Mouse (Mus musculus): ENCODE measurements around the gene Nfam1.
"Not testable (repeated sequence)": the region's sequence is repeated elsewhere in the genome, so short reads cannot be mapped to it uniquely, and the experiment has no call there.

Nfam1 gene

GRCm38 (mm10) chr15:83032981-83033541, at the start of gene Nfam1:
TSS of gene Nfam1 (minus strand) at chr15:83033306.
- peak; percentile 48 for DNase-seq

- no peak for DNase-seq
These were observed 42.8 kb upstream of the Nfam1 start for GRCm38 (mm10) chr15:83075607-83076525.

GRCm38 (mm10) chr15:83074179-83074578, 41.1 kb upstream of the Nfam1 start:
- DNase-seq = no peak

DNA sequence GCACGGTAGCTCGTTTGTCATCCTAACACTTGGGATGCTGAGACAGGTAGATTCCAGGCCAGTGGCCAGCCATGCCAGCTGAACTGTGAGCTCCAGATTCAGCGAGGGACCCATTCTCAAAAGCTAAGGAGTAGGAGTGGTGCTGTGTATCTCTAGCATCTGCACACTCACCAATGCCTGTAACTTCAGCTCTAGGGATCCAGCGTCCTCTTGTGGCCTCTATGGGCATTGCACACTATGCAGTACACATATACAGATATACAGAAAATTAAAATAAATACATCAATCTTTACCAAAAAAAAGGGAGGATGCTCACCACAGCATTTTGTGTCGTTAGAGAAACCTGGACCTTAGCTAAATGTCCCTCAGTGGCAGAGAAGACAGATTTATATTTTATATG, 38.6 kb upstream of the Nfam1 start:
- no peak for DNase-seq

DNA sequence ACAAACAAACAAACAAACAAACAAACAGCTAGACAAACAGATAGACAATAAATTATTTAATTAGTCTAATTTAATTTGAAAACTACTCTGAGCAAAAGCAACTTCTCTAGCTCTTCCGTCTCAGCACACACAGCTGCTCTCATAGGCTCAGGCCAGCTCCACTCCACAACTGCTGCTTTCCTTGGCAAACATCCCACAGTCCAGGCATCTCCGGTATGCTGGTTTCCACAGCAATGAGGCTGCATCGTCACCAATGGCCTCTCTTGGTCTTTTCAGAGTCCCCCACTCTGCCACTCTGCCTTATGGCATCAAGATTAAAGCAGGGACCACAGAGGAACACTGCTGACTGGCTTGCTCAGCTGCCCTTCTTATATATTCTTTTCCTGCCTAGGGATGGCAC, 37.8 kb upstream of the Nfam1 start:
- no peak for DNase-seq

DNA sequence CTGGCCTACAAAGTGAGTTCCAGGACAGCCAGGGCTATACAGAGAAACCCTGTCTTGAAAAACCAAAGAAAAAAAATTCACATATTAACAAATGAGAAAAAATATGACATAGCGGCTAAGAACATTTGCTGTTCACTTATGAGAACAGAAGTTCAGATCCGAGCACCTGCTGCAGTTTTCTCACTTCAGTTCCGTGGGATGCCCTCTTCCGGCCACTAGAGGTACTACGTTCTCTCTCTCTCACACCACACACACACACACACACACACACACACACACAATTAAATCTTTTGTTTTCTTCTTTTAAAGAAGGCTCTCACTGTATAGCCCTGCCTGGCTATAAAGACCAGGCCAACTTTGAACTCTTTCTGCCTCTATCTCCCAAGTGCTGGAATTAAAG, 35.2 kb upstream of the Nfam1 start:
- no peak for DNase-seq

DNA sequence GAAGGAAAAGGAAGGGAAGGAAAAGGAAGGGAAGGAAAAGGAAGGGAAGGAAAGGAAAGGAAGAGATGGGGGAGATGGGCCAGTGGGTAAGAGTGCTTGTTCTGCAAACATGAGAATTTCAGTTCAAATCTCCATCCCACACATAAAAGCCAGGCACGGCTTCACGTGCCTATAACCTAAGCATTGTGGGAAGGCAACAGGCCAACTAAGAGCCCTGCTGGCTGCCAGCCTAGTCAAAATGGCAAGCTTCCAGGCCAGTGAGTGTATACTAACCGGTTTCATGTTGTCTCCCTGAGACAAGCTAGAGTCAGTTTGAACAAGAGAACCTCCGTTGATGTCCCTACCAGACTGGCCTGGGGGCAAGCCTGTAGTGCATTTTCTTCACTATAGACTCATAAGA, 32.4 kb upstream of the Nfam1 start:
- DNase-seq = no peak

- DNase-seq = not testable (repeated sequence)
These were observed 29.5 kb upstream of the Nfam1 start for GRCm38 (mm10) chr15:83062582-83062981.

DNA sequence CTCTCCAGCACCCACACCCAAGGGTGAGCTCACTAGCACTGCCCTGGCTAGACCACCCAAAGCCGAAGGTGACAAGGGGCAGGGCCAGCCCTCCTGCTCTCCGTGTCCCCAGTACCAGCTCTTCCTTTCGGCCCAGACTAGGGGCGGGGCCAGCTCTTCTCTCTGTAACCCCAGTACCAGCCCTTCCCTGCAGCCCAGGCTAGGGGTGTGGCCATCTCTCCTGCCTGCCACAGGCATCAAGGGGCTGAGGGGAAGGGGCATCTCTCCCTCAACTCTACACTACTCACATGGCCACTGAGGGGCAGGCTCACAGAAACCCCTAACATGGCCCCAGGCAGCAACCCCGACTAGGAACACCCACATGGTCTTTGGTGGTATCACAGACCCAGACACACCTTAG, 28.6 kb upstream of the Nfam1 start:
- DNase-seq = no peak

DNA sequence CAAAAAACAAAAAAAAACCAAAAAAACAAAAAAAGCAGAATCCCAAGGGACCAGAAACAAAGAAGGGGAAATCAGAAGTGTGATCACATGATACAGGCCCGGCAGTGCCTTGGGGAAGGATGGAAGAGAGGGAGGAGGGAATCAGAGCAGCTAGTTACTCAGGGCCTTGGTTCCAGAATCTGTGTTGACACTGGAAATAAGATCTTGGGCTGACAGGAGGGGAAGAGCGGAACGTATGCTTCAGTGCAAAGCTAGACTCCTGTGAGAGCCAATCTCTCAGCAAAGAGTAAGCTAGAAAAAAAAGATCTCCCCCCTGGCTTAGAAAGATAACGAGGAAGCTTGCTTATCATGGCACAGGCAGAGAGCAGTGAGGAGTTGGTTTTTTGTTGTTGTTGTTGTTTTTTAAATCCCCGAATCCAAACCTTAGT, 26.1 kb upstream of the Nfam1 start:
- peak; percentile 51 for DNase-seq

DNA sequence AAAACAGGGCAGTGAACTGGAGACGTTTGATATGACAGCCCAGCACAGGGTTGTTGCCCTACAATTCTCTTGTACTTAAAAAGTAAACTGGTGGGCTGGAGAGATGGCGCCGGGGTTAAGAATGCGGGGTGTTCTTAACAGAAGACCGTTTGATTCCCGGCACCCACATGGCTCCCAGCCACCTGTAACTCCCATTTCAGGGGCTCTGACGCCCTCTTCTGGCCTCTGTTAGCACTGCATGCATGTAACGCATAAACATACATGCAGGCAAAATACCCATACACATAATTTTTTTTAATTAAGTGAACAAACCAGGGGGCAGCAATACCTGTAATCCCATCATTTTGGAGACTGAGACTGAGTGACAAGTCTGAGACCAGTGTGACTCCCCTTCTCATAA, 24.4 kb upstream of the Nfam1 start:
- DNase-seq = no peak

GRCm38 (mm10) chr15:83056378-83057083, 23.4 kb upstream of the Nfam1 start:
- DNase-seq = peak; percentile 81

DNA sequence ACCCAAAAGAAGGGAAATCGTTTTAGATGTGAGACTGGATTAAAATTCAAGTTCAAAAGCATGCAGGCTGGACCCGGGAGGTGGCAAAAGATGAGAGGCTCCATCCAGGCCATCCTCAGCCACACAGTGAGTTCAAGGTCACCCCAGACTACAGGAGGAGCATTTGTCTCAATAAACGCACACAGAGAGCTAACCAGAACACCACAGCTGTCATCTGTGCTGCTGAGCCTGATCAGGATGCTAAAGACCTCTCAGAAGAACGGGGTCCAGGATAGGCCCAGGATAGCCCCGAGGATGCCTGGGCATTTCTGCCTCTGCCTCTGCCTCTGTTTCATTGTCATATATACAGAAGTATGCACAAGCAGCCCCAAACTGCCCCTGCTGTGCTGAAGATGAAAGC, 22.5 kb upstream of the Nfam1 start:
- no peak for DNase-seq

DNA sequence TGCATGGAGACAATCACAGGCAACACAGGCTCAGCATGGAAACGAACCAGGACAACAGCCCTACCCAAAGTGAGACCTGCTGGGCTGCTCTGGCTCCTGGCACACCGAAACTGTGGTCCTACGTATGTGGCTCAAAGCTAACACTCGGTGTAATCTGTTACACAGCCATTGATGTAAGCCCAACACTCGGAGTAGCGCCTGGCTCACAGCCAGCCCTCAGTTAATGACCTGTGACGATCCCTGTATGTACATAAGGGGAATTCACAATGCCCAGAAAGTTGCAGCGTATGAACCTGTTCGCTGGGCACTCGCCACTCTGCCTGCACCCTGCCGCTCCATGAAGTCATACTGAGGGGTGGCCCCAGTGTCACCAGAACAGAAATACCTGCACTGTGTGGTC, 20.2 kb upstream of the Nfam1 start:
- no peak for DNase-seq

GRCm38 (mm10) chr15:83052341-83053104, 19.4 kb upstream of the Nfam1 start:
- no peak for DNase-seq

- no peak for DNase-seq
These were observed 13.6 kb upstream of the Nfam1 start for GRCm38 (mm10) chr15:83046730-83047129.

GRCm38 (mm10) chr15:83046308-83046707, 13.2 kb upstream of the Nfam1 start:
- no peak for DNase-seq

DNA sequence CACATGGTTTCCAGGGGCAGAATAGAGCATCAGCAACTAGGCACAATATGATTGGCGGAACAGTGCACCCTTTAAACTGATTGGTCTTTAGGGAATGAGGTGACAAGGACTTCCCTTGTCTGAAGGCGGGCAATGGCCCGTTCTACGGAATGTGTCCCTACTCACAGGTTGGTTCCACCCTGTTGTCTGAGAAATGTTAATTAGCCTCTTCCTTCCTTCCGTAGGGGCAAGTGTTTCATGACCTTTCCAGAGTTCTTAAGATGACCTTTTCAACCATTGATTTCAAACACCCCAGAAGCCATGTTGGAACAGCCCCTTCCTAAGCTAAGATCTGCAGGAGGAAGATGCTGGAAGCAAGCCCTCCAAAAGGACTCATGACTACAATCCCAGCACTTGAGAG, 12.5 kb upstream of the Nfam1 start:
- DNase-seq = not testable (repeated sequence)

GRCm38 (mm10) chr15:83043362-83043708, 10.2 kb upstream of the Nfam1 start:
- DNase-seq = no peak

DNA sequence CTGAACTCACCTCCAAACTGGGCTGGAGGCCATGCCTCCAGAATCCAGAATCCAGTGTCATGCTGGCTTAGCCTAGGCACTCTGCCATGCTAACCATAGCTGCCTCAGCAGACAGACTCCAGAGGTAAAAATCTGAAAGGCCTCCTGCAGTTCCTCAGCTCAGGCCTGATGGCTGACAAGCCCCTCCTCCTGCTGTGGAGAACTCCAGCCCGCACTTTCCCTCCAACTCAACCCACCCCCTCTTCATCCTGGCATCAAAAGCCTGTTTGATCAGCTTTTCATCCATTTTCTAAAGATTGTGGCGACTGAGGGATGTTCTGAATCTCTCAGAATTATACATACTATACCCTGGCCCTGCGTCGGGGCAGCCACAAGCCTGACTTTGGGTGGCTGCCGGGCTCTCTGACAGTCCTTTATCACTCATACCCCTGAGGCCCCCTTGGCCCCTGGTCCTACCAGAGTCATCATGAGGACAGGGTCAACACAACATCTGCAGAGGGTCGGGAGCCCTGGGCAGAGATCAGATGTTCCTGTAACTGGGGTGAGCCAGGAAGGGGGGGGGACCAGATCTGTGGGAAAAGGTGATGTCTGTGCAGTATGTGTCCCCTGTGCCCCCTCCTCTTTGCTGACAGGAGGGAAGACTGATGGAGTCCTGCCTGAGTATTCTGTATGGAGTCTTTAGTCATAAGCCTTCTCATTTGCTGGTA, 9.7 kb upstream of the Nfam1 start:
- DNase-seq = peak; percentile 50

DNA sequence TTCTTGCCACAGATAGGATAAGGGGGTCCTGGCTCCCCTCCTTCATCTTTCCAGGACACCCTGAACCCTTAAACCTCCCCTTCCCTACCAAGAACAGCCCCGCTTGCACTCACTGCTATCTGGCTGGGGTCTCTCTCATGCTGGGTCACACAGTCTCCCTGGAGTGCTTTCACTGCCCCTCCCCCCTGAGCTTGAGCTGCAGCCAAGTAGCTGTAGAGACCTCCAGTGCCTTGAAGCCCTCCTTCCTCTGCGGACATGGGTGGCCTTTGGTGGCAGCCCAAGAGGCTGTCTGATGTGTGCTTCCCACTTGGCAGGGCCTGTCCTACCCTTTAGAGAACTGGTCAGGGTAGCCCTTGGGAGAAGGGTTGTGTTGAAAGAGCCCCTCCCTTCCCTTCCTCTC, 7.0 kb upstream of the Nfam1 start:
- DNase-seq = no peak

DNA sequence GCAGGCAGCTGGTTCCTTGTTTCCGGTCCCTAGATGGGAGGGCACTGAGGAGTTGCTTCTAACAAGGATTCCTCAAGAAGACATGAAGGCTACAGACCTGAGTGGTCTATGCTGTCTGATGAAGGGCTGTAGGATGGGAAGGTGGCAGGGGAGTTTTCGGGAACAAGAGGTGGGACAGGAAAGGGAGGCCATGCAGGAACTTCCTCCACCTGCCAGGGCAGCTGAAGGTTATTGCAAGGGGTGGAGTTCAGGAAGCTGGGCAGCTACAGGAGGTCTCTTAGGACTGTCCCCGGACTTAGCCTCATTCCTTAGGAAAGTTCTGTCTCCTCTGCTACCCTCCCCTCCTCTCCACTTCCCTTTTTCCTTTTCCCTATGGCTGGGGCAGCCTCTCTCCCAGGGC, 5.7 kb upstream of the Nfam1 start:
- no peak for DNase-seq
